In the genomic region with DNA sequence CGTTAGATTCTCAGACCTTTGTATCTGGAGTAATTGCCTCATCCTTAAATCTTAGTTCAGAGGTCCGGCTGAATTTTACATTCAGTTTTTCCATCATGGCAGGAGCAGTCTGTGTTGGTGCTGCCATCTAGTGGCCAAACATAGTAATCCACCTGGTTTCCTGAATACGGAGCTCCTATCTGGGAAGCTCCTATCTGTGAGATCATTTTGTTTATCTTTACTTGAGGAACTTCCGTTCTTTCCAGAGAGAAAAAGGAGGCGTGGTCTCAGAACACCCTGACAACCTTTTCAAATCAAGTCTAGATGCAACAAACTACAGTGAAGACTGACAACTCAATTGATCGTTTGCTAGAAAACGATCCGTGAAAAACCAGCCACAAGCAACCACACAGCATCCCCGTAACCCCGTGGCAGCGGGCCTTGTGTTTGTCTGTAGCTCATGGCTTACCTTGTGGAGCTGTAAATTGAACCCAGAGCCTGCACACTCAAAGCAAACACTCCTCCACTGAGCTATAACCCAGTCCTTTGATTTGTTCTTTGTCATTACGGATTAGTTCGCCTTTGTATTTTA, we compare ENCODE assay signal across 9 mouse cellular contexts. TPM values are rescaled to one million over a fixed set of nuclear protein-coding genes. Genes with fewer than 3 reads are reported as not detected.
DNase-seq lines count a peak whose midpoint lies in the region; ATAC-seq lines count a peak whose summit lies in the region.
"Had no signal": no experiment of that assay in that cellular context is flagged by ENCODE, and none has a peak within 500 bp of the region (broad histone marks: within the 10 kb centered on the region; RNA-seq: fewer than 3 reads in every experiment).

No protein-coding gene starts in this region.

- no peaks in the 10 kb centered on the region for H3K36me3 ChIP-seq in intestine, embryonic 16.5 days (ENCODE audit: control insufficient read depth, insufficient read depth, low read length)
- no peaks in the 10 kb centered on the region for H3K36me3 ChIP-seq in midbrain, embryonic 11.5 days (ENCODE audit: control insufficient read depth, insufficient read depth, low read length)

- no peak overlapping the region for H3K4me3 ChIP-seq in intestine, embryonic 16.5 days (ENCODE audit: low read length)
- H3K4me3 ChIP-seq in midbrain, embryonic 11.5 days (ENCODE audit: low read depth, low read length): no peak overlapping the region
- H3K4me3 ChIP-seq: myocyte had no signal

- no peaks in the 10 kb centered on the region for H3K4me1 ChIP-seq in intestine, embryonic 16.5 days (ENCODE audit: control insufficient read depth, insufficient read depth, low read length)
- no peaks in the 10 kb centered on the region for H3K4me1 ChIP-seq in midbrain, embryonic 11.5 days (ENCODE audit: control insufficient read depth, insufficient read depth, low read length)

- peak; percentile 61 for ATAC-seq in intestine, embryonic 16.5 days
- ATAC-seq in midbrain, embryonic 11.5 days (ENCODE audit: low FRiP score): peak; percentile 51

- no peak overlapping the region for H3K9ac ChIP-seq in intestine, embryonic 16.5 days (ENCODE audit: low read depth, low read length)
- H3K9ac ChIP-seq in midbrain, embryonic 11.5 days (ENCODE audit: low read length): no peak overlapping the region

- no peaks in the 10 kb centered on the region for H3K27me3 ChIP-seq in intestine, embryonic 16.5 days (replicated peaks; ENCODE audit: control insufficient read depth, insufficient read depth, low read length)
- H3K27me3 ChIP-seq in midbrain, embryonic 11.5 days (ENCODE audit: control insufficient read depth, insufficient read depth, low read length): no peaks in the 10 kb centered on the region

- H3K4me2 ChIP-seq in intestine, embryonic 16.5 days (ENCODE audit: low read depth, low read length): no peak overlapping the region
- H3K4me2 ChIP-seq in midbrain, embryonic 11.5 days: no peak overlapping the region

- peak; percentile 48 to 57 for DNase-seq in urinary bladder, adult 18-20 months (ENCODE audit: low spot score in 2 of 2)
- no peak for DNase-seq in urinary bladder, adult 2 months (ENCODE audit: low spot score)
- DNase-seq in cerebellum, adult 9-11 months: peak; percentile 44
- DNase-seq in frontal cortex, postnatal 36 days (ENCODE audit: low spot score in 2 of 2): peak; percentile 75 to 87
- DNase-seq in left cerebral cortex, postnatal 14 days (ENCODE audit: low spot score in 2 of 2): peak; percentile 83 to 86
- DNase-seq in midbrain, embryonic 11.5 days (ENCODE audit: low spot score, missing footprints): peak; percentile 95
- peak; percentile 21 for DNase-seq in spleen, adult 12 weeks (ENCODE audit: low spot score)

- H3K9me3 ChIP-seq in intestine, embryonic 16.5 days (ENCODE audit: control insufficient read depth, low read length): 0 out of 2 replicates have a peak, but pooled peaks cover 7% of the 10 kb centered on the region
- no peaks in the 10 kb centered on the region for H3K9me3 ChIP-seq in midbrain, embryonic 11.5 days (ENCODE audit: control insufficient read depth, low read length)

- WGBS in intestine, embryonic 16.5 days: 42% methylated on average over 13 of the region's 13 CpGs
- 50% methylated on average over 13 of the region's 13 CpGs for WGBS in midbrain, embryonic 11.5 days

- intact Hi-C loops in left cerebral cortex, postnatal 14 days (cut with DNase I): loop anchor here (2.0 kb wide), 1 partner anchor 68 kb away; no protein-coding TSS in a partner anchor

- no peak overlapping the region for H3K27ac ChIP-seq in intestine, embryonic 16.5 days (ENCODE audit: low read length)
- no peak overlapping the region for H3K27ac ChIP-seq in midbrain, embryonic 11.5 days (ENCODE audit: low read depth, low read length)

RNA-seq across cellular contexts. Expression of a gene that starts 8.1 kb away (rescaled TPM):
- polyA plus RNA-seq in urinary bladder, adult 2 months (2012; rRNA removed): 8.4 and 9.0 TPM in 2 replicates
- polyA plus RNA-seq in intestine, embryonic 16.5 days (2015; fragmentation: Nextera tagmentation; extraction: Ambion mirVana): 16.6 and 17.8 TPM in 2 replicates
- total RNA-seq in left cerebral cortex, postnatal 14 days (2021): 1 to 10 TPM; 4.7 to 5.2 TPM
- 8.6 and 9.9 TPM in 2 replicates for polyA plus RNA-seq in midbrain, embryonic 11.5 days (2014; fragmentation: Nextera tagmentation; extraction: Ambion mirVana)

RNA-seq across cellular contexts. Expression of a gene that starts 55.9 kb away (rescaled TPM):
- polyA plus RNA-seq in urinary bladder, adult 2 months (2012; rRNA removed): 36.3 and 44.0 TPM in 2 replicates
- polyA plus RNA-seq in intestine, embryonic 16.5 days (2015; fragmentation: Nextera tagmentation; extraction: Ambion mirVana): 68.2 and 72.0 TPM in 2 replicates
- total RNA-seq in left cerebral cortex, postnatal 14 days (2021): 10 to 100 TPM; 38.0 to 42.0 TPM
- 100 and 105 TPM in 2 replicates for polyA plus RNA-seq in midbrain, embryonic 11.5 days (2014; fragmentation: Nextera tagmentation; extraction: Ambion mirVana)
